Mouse (Mus musculus) heart, postnatal 25 days (tissue): ENCODE results near the gene Sema3e. TPM values are rescaled to one million over a fixed set of nuclear protein-coding genes. Genes with fewer than 3 reads are reported as not detected.

ENCODE experiments used
- DNase-seq: peaks from one replicate; pipeline ENCODE4 v3.0.0; 2022; ENCODE audit warnings: low spot score
- intact Hi-C: fragments of 180-260 bp; cut with DNase I; formaldehyde crosslinking; loops from one replicate; pipeline ENCODE4 v1.15.1; 2025
- total RNA-seq, 2 experiments: library from RNA; stranded (reverse); gene quantifications; 2 replicates each; pipeline ENCODE4 v1.2.3; 2021

Sema3e gene
- total RNA-seq, 2 experiments from 2014 or later = 0.14 to 0.36 TPM

DNA sequence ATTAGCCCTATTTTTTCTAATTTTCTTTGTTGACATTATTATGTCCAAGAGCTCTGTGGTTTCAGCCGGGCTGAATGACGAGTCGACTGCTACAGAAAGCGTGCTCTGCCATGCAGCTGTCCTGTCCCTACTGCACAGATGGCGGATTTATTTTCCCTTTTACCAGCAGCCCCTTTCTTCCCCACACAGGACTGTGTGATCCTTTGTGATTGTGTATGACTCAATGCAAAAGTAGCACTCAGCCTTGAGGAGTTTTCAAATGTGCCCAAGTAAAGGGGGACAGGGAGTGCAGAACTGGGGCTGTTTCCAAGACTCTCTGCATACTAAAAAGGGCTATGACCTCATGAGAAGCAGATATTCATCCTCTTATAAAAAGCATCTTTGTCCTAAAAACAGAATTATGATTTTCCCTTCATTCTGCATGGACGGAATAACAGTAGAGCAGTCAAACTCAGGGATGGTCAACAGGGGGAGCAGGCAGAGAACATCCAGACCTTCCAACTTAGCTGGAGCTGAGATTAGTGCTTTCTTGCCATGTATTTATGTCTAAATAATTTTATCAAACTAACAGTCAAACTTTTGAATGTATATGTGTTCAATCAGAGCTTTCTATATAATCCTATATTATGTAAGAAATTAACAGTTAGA, 170.2 kb downstream of the Sema3e start:
- intact Hi-C loops = no loop called here
- DNase-seq = no peak

GRCm38 (mm10) chr5:14198344-14199040, 173.4 kb downstream of the Sema3e start:
- intact Hi-C loops = no loop called here
- DNase-seq = no peak

DNA sequence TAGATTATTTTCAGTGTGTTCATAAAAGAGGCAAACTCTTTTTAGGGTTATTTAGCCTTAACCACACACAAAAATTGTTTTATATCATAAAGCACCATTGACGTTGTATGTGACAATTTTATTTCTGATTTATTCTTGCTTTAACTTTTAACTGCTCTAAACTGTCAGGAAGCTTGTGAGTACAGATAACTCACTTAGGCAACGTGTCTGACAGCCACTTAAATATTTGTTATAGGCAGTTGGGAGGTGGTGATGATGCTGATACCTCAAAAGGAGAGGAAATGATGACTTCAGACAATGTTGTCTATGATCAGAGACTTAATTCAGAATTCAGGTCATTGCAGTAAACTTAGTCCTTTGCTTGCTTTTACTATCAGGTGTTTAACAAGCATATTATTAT, 181.7 kb downstream of the Sema3e start:
- intact Hi-C loops = no loop called here
- DNase-seq = no peak

DNA sequence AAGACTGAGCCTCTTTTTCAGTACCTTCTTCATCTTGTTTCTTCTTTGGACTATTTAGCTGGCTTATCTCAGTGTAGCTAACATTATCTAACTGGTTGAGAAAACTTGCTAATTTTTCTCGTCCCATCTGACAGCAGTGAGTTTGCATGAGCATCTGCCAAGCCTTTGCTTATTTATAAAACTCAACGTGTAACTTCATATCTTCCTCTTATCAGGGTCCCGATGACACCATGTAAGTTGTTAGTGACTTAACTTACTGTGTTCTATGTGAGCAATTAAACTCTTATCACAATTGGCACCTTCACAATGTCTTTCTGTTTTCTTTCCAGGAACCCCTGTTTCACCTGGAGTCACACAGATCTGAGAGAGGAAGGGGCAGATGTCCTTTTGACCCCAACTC, 184.9 kb downstream of the Sema3e start:
- intact Hi-C loops = no loop called here

DNA sequence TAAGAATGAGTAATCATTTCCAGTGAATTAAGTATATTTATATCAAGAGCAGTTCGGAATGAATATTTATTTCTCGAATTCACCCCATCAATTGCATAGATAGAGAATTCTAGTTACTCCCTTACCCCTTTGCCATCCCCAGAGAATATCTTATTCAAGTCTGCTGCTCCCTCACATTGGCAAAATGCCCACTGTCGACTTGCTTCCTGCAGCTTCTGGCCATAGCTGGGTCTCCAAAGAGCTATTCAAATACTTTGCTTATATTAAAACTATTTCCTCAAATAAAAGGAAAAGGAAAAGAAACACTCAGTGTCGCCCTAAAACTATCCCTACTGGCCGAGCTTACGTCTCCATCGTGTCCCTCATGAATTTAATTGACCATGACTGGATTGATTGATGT, 191.1 kb downstream of the Sema3e start:
- intact Hi-C loops = no loop called here
- DNase-seq = no peak

More for the DNA sequence above, 184.9 kb downstream of the Sema3e start:
- DNase-seq = no peak

DNA sequence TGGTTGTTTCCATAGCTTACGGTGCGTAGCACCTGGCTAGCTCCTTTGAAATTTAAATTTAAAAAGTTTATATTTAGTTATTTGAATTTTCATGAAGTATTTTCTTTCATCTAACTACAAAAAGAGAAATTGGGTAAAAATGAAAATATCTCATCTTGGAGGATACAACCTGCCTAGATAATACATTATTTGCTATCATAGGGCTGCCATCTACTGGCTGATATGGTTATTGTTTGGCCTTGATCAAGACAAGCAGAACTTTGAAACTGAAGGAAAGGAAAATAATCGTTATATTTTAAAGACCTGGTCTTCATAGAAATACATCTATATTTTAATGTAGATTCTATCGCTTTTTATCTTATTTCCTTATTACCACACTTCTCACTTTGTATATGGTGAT, 193.6 kb downstream of the Sema3e start:
- DNase-seq = no peak
- intact Hi-C loops = loop anchor here (2.0 kb wide), 1 partner anchor 478 kb away; no protein-coding TSS in a partner anchor

- no peak for DNase-seq
- intact Hi-C loops = no loop called here
Observed at GRCm38 (mm10) chr5:14224509-14224908, 199.4 kb downstream of the Sema3e start.

DNA sequence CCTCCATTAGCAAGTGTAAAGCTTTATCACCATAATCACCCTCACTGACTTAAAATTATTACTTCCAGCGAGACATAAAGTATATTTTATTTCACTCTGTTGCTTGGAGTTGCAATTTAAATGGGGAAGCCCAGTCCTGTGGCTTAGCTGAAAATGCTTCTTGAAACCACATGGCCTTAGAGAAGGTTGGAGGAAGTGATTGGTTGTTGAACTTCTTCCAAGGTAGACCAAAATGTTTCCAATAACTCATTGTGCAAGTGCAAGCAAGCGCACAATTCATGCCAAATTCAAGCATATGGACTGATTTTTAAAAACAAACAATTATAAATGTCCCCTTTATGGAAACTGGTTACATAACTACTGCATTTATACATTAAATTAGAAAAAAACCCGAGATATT, 206.0 kb downstream of the Sema3e start:
- intact Hi-C loops = no loop called here

GRCm38 (mm10) chr5:14252583-14252982, 227.5 kb downstream of the Sema3e start:
- intact Hi-C loops = no loop called here
- no peak for DNase-seq

More for the DNA sequence above, 206.0 kb downstream of the Sema3e start:
- DNase-seq = no peak

DNA sequence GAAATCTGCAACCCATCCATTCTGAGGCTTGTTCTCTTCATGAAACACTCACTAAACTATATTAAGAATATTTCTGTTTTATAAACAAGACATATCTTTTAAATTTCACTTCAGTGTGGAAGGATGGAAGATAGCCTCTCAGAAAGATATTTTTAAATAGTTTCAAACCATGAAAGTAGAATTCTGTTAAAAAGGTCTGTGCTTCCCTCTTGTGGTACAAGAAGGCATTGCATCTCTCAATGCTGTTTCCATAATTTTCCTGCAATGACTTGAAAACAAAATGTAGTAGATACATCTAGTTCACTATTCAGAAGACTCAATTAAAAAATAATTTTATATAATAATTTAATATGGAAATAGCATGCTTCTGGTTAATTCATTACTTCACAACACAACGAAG, 228.3 kb downstream of the Sema3e start:
- intact Hi-C loops = no loop called here

DNA sequence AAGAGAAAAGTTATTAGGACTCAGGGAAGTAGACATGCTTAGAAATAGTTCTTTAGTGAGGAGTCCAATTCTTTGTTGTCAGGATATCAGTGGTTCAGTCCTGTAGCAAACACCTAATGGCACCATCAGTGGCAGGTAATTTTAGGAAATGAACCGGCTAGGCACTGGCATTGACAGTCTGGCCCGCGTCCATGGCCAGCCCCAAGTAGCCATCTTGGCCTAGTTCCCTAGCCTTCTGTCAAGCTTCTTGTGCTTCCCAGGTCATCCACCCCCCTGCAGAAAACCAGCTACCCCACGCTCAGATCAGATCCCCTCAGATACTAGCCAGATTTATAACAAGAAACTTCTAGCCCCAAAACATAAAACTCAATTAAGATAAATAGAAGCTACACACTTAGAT, 235.1 kb downstream of the Sema3e start:
- no peak for DNase-seq
- intact Hi-C loops = no loop called here

More for the DNA sequence above, 228.3 kb downstream of the Sema3e start:
- DNase-seq = no peak

DNA sequence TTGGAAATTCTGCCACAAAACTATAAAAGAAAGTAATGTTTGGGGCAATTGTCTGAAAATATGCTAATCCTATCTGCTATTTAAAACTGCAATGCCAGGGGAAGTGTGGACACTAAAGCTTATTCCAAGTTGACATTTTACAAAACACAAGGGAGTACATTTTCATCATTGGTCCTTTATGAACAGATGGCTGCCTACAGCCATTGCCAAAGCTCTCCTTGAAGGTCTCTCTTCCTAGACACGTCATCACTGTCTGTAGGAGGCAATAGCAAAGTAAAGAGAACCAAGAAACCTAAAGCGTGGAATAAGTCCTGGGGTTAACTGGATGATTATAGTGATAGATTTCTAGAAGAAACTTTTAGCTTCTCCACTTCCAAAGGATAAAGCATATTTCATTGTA, 242.3 kb downstream of the Sema3e start:
- DNase-seq = no peak
- intact Hi-C loops = no loop called here

Other genes with a start within 250 kb of the Sema3e start
- gene Speer3, start 233.7 kb upstream of the Sema3e start, total RNA-seq = not detected